Mouse (Mus musculus) bone marrow macrophage, adult 2 months (primary cell): ENCODE results near the gene 6330409D20Rik. TPM values are rescaled to one million over a fixed set of nuclear protein-coding genes. Genes with fewer than 3 reads are reported as not detected.

Source experiments
- H3K27ac ChIP-seq: 2 replicates; pipeline ENCODE4 v1.5.1; 2012; ENCODE audit warnings: low read depth, low read length; ENCODE audit not compliant: insufficient read depth
- H3K4me1 ChIP-seq: 2 replicates; pipeline ENCODE4 v1.6.1; 2012; ENCODE audit warnings: low read length; ENCODE audit not compliant: control insufficient read depth, insufficient read depth
- H3K4me3 ChIP-seq: 2 replicates; pipeline ENCODE4 v1.5.1; 2012; ENCODE audit warnings: mild to moderate bottlenecking, low read length, moderate library complexity; ENCODE audit not compliant: insufficient read depth
- CTCF ChIP-seq: IDR thresholded peaks from 2 replicates; pipeline ENCODE4 v1.5.1; 2012; ENCODE audit warnings: low read depth, mild to moderate bottlenecking, low read length, moderate library complexity
- POLR2A ChIP-seq: IDR thresholded peaks from 2 replicates; pipeline ENCODE4 v1.6.1; 2012; ENCODE audit warnings: mild to moderate bottlenecking, low read depth, low read length, borderline replicate concordance
- polyA plus RNA-seq: library from polyadenylated mRNA; stranded (reverse); fragments of >200 nt; gene quantifications from 2 replicates; pipeline ENCODE4 v1.2.4, GENCODE M21; 2012; ENCODE audit not compliant: missing spikeins, insufficient read depth, insufficient read length

Gene 6330409D20Rik
- polyA plus RNA-seq, 1 experiment, result not detected

DNA sequence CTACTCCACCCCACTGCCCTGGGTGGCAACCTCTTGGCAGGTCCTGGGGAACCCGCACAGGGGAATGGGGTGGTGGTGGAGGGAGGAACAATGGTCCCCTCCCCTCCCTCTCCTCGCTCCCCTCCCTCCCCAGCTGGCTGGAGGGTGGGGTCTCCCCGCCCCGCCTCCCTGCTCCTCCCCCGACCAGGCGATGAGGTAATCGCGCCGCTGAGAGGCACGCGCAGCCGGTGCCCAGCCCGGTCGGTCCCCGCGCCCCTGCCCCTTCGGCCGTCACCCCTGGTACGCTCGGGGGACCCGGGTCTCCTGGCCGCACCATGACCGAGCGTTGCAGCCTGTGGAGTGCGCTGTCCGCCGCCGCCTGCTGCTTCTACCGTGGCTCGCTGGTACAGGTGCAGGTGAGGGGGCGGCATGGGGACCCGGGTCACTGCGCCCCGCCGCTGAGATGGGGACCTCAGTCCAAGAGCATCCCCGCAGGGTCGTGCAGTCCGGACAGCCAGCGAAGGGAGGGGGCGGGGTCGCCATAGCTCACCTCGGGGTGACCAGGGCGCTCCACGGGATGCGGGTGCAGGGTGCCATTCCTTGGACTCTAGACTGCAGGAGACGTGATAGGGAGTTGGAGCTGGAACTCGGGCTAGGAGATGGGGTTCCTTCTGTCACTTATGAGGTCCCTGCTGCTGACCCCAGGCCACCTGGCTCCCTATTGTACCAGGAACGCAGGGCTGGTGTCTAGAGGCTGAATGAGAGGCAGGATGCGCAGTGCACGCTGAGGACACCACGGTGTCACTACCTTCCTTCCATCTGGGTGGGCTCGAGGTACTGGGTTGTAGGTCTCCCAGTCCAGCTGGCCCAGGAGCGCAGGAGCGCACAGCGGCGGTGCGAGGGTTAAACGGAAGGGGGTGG lies 707 bp upstream of the 6330409D20Rik start:
- TF ChIP-seq POLR2A, result no peak
- no peak for TF ChIP-seq CTCF
- H3K4me3 ChIP-seq, result no peak overlapping the region
- peaks cover 35% of the 10 kb centered on the region for H3K4me1 ChIP-seq
- H3K27ac ChIP-seq, result no peak overlapping the region

DNA sequence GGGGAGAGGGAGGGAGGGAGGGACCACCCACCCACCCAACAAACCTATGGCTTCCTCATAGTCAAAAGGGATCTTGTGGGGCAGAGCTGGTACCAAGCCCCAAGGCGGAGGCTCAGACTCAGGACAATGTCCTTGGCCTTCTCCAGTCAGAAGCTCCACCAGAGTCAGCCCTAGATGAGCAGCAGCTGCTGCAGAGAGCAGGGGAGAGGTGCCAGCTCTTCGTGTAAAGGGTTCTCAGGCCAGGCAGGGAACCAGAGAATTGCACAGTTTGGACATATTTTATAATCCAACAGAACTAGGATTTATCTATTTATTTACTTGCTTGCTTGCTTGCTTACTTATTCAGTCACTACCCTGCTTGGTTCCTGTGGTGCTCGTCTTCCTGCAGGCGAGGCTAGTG lies 1.5 kb downstream of the 6330409D20Rik start:
- TF ChIP-seq CTCF, result no peak
- no peak for TF ChIP-seq POLR2A
- Histone ChIP-seq H3K27ac (no peak overlapping the region), H3K4me1 (peaks cover 47% of the 10 kb centered on the region), H3K4me3 (no peak overlapping the region)

DNA sequence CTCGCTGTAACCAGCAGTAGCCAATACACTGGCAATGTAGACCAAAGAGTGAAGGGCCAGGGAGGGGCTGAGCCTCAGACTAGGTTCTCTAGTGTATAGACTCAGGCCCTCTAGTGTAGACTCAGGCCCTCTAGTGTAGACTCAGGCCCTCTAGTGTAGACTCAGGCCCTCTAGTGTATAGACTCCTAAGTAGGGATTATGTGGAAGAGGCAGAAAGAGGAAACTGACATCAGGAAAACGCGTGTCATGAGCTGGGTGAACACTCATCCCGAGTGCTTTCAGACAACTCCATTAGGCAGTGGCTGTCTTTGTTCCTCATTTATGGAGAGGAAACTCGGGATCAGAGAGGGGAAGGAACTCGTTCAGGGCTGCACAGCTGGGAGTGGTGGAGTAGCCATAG lies 3.8 kb downstream of the 6330409D20Rik start:
- H3K4me3 ChIP-seq, result no peak overlapping the region
- peaks cover 44% of the 10 kb centered on the region for H3K4me1 ChIP-seq
- H3K27ac ChIP-seq, result peak overlapping the region; percentile 65
- TF ChIP-seq POLR2A, result no peak

DNA sequence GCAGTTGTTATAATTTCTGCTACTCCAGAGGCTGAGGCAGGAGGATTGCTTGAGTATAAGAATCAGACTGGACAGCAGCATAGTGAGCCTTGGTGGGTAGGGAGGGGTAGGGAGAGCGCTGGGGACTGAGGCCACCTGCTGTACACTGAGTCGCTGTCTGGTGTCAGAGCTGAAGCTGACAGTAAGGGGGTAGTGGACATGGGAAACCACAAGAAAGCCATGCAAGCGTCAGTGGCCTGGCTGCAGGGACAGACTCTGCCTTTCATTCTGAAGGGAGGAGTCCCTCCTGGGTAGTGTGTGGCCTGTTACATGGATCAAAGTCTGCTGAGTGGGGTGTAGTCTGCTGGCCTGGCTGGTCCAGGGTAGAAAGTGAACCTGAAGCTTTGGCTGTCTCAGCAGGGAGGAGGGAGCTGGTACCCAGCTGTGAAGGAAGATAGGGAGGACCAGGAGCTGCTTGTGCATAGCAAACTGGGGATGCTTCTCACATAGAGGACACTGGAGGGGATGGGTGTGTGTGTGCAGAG lies 4.4 kb downstream of the 6330409D20Rik start:
- TF ChIP-seq CTCF (no peak), POLR2A (no peak)
- Histone ChIP-seq H3K4me3 (no peak overlapping the region), H3K4me1 (peaks cover 48% of the 10 kb centered on the region), H3K27ac (peak overlapping the region; percentile 65)

DNA sequence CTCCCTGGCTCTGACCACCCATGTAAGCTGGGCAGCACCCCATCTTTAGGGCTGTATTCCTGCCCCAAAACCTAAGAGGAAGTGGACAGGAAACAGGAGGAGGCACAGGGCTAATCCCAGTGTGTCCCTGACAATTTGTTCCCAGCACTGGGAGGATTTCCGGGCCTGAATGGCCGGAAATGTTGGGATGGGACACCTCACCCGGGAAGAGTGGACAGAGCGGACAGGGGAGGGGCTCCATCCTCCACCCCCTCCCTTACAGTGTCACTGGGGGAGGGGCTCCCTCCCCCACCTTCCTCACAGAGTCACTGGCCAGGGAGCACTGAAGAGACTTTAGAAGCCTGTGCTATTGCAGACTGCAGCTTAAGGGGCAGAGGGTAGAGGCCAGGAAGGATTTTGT lies 5.9 kb downstream of the 6330409D20Rik start:
- H3K27ac ChIP-seq, result no peak overlapping the region
- H3K4me3 ChIP-seq, result no peak overlapping the region
- TF ChIP-seq CTCF, result no peak
- TF ChIP-seq POLR2A, result no peak
- peaks cover 57% of the 10 kb centered on the region for H3K4me1 ChIP-seq

DNA sequence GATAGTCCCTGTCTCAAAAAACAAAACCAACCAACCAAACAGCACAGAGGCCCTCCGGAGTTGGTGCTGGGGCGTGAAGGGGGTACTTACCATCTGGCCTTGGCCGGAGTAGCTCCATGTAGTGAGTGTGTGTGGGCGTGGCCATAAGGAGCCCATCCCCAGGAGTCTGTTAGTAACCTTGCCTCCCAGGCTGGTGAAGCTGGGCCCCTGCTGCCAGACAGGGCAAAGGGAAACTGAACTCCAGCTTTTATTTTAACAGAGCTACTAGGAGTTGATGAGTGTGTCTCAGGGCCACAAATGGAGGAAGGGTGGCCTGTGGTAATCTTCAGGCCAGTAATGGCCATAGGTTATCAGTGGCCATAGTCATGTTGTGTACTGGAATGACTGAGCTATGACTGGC lies 6.3 kb downstream of the 6330409D20Rik start:
- H3K4me3 ChIP-seq, result no peak overlapping the region
- TF ChIP-seq CTCF (no peak), POLR2A (no peak)
- H3K4me1 ChIP-seq, result peaks cover 60% of the 10 kb centered on the region
- H3K27ac ChIP-seq, result no peak overlapping the region

DNA sequence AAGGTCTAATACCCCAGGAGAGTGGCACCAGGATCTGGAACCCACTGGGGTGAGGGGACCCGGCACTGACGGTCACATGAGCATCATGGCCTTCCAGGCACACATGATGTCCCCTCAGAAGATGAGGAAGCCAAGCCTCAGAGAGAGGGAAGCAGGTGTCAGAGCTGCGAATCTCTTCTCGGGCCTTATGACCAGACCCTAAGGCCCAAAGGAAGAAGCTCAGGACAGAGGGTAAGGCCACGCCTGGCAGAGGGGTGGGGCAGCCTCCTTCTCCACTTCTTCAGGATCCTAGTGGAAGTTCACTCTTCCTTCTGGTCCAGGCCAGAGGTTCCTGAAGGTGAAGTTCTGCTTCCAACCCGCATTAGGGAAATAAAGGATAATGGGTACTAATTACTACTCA lies 8.1 kb downstream of the 6330409D20Rik start:
- Histone ChIP-seq H3K4me1 (peaks cover 57% of the 10 kb centered on the region), H3K4me3 (no peak overlapping the region), H3K27ac (no peak overlapping the region)
- TF ChIP-seq POLR2A (no peak), CTCF (no peak)

DNA sequence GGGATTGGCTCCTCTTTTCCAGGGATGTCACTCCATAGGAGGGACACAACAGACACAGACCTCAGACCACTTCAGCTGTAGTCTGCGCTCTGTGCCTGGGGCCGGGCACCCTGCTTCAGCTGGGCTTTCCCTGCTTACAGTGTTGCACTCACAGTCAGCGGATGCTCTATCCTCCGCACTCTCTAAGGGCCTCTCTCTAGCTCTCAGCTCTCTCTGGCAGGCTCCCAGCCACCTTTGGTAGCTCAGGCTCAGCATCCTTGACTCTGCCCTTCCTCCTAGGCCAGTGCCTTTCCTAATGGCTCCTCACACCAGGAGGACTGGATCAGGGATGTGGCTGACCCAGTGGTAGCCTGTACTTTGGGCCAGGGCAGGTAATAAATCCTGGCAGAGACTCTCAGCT lies 8.9 kb downstream of the 6330409D20Rik start:
- TF ChIP-seq POLR2A (no peak), CTCF (no peak)
- no peak overlapping the region for H3K27ac ChIP-seq
- peaks cover 55% of the 10 kb centered on the region for H3K4me1 ChIP-seq
- H3K4me3 ChIP-seq, result no peak overlapping the region

DNA sequence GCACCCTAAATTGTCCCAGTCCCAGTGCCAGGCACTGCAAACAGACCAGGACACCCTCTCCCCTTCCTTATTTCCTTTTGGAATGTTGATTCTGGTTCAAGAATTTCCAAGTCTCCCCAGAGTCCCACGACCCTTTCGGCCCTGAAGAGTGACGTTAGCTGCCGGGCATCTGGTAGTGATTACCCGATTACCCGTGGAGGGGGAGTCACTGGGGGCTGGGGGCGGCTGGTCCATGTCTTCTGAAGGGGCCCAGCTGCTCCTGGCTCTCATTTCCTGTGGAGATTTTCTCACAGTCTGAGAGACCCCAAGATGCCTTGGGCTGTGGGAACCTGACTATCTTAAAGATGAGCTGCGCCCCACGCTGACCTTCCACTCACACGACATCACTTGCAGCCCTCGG lies 10.0 kb downstream of the 6330409D20Rik start:
- Histone ChIP-seq H3K4me3 (no peak overlapping the region), H3K4me1 (peaks cover 46% of the 10 kb centered on the region), H3K27ac (no peak overlapping the region)
- TF ChIP-seq CTCF (no peak), POLR2A (no peak)

DNA sequence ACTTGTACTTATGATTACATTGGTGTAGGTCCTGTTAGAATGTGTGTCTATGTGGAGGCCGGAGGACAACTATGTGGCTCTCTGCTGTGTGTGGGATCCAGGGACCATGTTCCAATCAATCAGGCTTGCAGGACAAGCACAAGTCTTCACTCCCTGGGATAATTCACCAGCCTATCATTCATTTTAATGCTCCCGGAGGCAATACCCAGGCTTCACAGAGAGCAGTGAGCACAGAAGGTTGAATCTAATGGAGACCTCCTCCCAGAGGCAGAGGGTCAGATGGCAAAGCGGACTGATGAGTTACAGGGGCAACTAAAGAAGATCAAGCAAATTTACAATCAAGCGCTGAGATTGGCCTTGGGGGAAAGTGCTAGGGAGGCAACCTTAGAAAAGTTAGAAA lies 11.3 kb downstream of the 6330409D20Rik start:
- no peak overlapping the region for H3K4me3 ChIP-seq
- H3K4me1 ChIP-seq, result peaks cover 32% of the 10 kb centered on the region
- TF ChIP-seq POLR2A, result no peak
- no peak for TF ChIP-seq CTCF
- H3K27ac ChIP-seq, result no peak overlapping the region
